Mouse (Mus musculus) T-helper 1 cell (primary cell): Measurements from ENCODE around the gene Lcn6.
"Not testable (repeated sequence)": the region's sequence is repeated elsewhere in the genome, so short reads cannot be mapped to it uniquely, and the experiment has no call there.

ENCODE experiments used
- in situ Hi-C: fragments of 300-600 bp; cut with MboI, MseI; formaldehyde crosslinking; loops from one replicate; pipeline ENCODE4 v1.15.1; 2025; ENCODE audit warnings: high pct_unique_total_duplicates

The Lcn6 gene

DNA sequence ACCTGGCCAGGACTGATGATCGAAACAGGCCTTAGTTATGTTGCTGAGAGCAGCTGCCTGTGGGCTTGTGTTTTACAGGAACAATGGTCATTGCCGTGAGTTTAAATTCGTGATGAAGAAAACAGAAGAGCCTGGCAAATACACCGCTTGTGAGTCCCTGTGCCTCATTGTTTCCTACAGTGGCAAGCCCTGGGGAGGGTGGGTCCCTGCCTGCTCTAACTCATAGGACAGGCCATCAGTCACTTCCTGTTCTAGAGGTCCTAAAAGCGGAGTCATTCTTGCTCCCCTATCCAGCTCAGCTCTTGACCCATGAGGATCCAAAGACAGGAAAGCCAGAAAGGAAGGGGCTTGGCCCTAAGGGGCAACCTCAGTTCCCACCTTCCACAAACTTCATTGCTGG is 24.4 kb downstream of the Lcn6 start:
- in situ Hi-C loops, result loop anchor here (5.0 to 10.0 kb wide), 2 partner anchors 44 to 814 kb away; partner anchors contain the start of genes Lcn5 and Notch1

DNA sequence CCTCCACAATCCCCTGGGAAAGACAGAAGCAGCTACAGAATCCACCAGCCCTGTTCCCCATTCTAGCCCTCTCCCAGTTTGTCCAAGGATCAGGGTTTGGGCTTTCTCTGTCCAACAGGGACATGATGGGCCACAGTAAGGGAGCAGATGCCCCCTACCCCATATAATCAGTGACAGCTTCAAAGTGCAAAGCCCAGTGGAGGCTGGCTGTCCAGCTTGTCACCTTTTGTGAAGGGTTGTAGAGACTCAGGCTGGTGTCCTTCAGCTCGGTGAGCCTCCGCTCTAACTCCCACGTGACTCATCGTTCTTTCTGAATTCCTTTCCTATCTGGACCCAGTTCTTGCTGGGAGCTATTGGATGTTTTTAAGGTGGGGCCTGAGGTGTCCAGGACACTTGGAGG is 27.1 kb downstream of the Lcn6 start:
- in situ Hi-C loops, result loop anchor here (5.0 to 10.0 kb wide), 2 partner anchors 46 to 811 kb away; partner anchors contain the start of genes Lcn5 and Notch1

DNA sequence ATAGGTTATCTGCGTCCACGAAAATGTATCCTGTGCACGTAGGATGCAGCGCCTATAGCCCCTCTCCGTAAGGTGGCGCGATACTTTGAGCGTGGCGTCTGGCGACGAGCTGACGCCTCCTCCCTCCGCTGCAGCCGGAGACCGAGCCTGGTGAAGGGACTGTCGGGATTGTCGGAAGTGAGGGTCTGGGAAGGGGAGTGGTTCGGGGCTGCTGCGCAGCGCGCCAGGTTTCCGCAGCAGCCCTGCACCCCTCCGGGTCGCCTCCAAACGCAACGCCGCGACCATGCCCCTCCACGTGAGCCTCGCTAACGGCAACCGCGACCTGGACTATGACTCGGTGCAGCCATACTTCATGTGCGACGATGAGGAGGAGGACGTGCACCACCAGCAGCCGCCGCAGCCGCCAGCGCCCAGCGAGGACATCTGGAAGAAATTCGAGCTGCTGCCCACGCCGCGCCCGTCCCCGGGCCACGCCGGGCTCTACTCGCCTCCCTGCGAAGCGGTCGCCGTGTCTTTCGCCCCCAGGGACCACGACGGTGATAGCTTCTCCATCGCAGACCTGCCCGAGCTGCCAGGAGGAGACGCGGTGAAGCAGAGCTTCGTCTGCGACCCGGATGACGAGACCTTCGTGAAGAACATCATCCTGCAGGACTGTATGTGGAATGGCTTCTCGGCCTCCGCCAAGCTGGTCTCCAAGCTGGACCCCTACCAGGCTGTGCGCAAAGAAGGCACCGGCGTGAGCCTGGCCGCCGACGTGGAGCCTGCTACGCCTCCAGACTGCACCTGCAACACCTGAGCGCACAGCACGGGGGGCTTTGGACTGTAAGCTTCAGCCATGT is 30.3 kb downstream of the Lcn6 start, which contains the start of gene Bmyc:
Gene Bmyc (plus strand): TSS at position 97 of the 839 bp plus-strand sequence.
- in situ Hi-C loops, result loop anchor here (10.0 kb wide), 1 partner anchor 808 kb away; the partner anchor contains the start of gene Notch1

DNA sequence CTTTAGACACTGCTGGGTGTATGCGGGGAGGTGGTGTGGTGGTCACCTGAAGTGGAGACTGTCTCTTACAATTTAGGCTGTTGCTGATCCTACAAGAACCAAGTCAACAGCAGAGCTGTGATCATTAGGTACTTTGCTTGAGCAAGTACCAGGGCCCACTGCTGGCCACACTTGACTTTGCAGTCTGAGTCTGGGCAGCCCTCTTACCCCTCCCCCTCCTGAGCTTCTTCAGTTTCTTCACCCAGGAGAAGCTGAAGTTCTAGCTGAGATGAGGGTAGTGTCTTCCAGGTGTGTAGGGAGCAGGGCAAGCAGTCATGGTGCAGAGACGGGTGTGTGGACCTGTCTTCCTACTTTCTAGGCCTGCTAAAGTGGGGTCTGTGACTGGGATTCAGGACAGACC is 31.5 kb downstream of the Lcn6 start:
- in situ Hi-C loops, result loop anchor here (10.0 kb wide), 1 partner anchor 807 kb away; the partner anchor contains the start of gene Notch1

DNA sequence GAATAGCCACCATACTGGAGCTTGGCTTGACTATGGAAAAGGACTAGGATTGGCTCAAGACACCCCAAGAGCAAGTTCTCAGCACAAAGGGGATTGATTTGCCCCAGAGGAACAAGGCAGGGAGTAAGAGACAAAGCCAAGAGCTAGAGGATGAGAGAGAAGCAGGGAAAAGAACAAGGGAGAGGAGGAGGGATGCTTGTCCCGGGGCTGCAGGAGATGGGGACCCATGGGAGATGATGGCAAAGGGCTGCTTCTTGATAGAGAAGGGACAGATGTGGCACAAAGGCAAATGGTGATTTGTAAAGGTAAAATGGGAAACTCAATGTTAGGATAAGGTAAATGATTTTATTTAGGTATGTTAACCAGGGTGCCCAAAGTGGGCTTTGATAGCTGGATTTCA is 32.5 kb downstream of the Lcn6 start:
- in situ Hi-C loops, result loop anchor here (10.0 kb wide), 1 partner anchor 806 kb away; the partner anchor contains the start of gene Notch1

DNA sequence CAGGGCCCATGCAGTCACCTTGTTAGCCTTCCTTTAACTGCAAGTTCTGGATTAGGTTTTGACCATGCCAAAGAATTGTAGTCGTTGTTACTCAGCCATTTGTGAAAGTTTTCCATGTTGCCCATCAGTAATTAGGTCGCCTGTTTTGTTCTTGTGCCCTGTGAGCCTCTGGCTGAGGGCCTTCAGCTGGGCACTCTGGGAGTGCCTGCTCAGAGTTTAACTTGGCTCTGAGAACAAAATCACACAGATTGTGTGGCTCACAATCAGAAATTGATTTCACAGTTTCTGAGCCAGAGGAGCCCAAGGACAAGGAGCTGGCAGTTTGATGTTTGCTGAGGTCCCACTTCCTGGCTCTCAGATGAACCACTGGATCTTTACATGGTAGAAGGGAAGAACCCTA is 33.2 kb downstream of the Lcn6 start:
- in situ Hi-C loops, result loop anchor here (10.0 kb wide), 1 partner anchor 805 kb away; the partner anchor contains the start of gene Notch1

DNA sequence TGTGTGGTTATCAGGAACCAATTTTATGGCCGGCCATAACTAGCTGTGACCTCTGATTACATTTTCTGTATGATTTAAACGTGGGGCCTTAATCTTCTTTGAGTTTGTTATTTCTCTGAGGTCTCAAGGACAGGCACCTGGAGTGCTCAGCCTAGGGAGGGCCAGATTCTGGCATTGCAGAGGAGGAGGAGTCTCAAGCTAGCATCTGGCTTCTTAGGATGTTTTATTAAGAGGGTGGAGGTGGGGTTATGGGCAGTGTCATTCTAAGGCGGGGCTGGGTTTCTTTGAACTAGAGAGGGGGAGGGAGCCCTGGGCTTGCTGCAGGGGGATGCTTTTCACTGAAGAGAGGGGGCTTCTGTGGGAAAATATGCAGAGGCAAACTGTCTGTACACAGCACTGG is 35.1 kb downstream of the Lcn6 start:
- in situ Hi-C loops, result not testable (repeated sequence)

DNA sequence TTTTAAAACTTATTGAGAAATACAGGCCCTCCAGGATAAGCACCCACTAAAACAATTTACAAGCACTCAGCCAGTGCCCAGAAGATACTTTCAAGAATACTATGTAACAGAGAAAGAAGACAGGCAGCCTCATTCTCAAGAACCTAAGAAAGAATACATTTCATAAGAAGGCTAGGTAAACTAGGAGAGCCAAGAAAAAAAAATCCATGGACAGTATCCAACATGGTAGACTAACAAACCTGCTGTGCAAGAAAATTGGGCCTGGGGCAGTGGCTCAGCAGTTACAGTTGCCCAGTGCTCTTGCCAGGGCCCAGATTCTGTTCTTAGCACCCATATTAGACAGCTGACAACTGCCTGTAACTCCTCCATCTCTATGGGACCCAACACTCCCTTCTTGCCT is 40.6 kb downstream of the Lcn6 start:
- in situ Hi-C loops, result loop anchor here (5.0 kb wide), 1 partner anchor 35 kb away; no protein-coding TSS in a partner anchor
